Mouse (Mus musculus): ENCODE results near the gene Ccdc69. TPM values are rescaled to one million over a fixed set of nuclear protein-coding genes. Genes with fewer than 3 reads are reported as not detected.

Gene Ccdc69
- polyA plus RNA-seq, 1 experiment from 2014 or later, result 0.41 TPM

GRCm38 (mm10) chr11:55085396-55085795 lies 7.5 kb upstream of the Ccdc69 start:
- Histone ChIP-seq H3K9ac (ENCODE audit: low read length) (no peak overlapping the region), H3K27ac (ENCODE audit: low read depth, low read length) (no peak overlapping the region), H3K4me2 (no peak overlapping the region), H3K9me3 (ENCODE audit: control insufficient read depth, low read length) (no peaks in the 10 kb centered on the region), H3K36me3 (ENCODE audit: control insufficient read depth, insufficient read depth, low read length) (no peaks in the 10 kb centered on the region), H3K27me3 (ENCODE audit: control insufficient read depth, insufficient read depth, low read length) (no peaks in the 10 kb centered on the region), H3K4me3 (ENCODE audit: low read depth, low read length) (no peak overlapping the region), H3K4me1 (ENCODE audit: control insufficient read depth, insufficient read depth, low read length) (no peaks in the 10 kb centered on the region)
- DNase-seq (ENCODE audit: low spot score, missing footprints) (no peak), ATAC-seq (ENCODE audit: low FRiP score) (no peak)
- WGBS, result 61% methylated on average over 5 of the region's 5 CpGs

- WGBS, result 77% methylated on average over 4 of the region's 4 CpGs
- H3K4me3 ChIP-seq (ENCODE audit: low read depth, low read length), result no peak overlapping the region
- no peak overlapping the region for H3K27ac ChIP-seq (ENCODE audit: low read depth, low read length)
- DNase-seq (ENCODE audit: low spot score, missing footprints) (no peak), ATAC-seq (ENCODE audit: low FRiP score) (no peak)
- H3K4me1 ChIP-seq (ENCODE audit: control insufficient read depth, insufficient read depth, low read length), result no peaks in the 10 kb centered on the region
- H3K27me3 ChIP-seq (ENCODE audit: control insufficient read depth, insufficient read depth, low read length), result no peaks in the 10 kb centered on the region
- H3K36me3 ChIP-seq (ENCODE audit: control insufficient read depth, insufficient read depth, low read length), result no peaks in the 10 kb centered on the region
- H3K9ac ChIP-seq (ENCODE audit: low read length), result no peak overlapping the region
- H3K9me3 ChIP-seq (ENCODE audit: control insufficient read depth, low read length), result no peaks in the 10 kb centered on the region; the same call in 1 of the 2 replicates
- H3K4me2 ChIP-seq, result no peak overlapping the region
These were observed 6.7 kb upstream of the Ccdc69 start for GRCm38 (mm10) chr11:55084629-55085028.

- Histone ChIP-seq H3K4me1 (ENCODE audit: control insufficient read depth, insufficient read depth, low read length) (peaks cover 5% of the 10 kb centered on the region), H3K27ac (ENCODE audit: low read depth, low read length) (no peak overlapping the region), H3K9me3 (ENCODE audit: control insufficient read depth, low read length) (no peaks in the 10 kb centered on the region; the same call in 1 of the 2 replicates), H3K27me3 (ENCODE audit: control insufficient read depth, insufficient read depth, low read length) (peaks cover 18% of the 10 kb centered on the region), H3K36me3 (ENCODE audit: control insufficient read depth, insufficient read depth, low read length) (no peaks in the 10 kb centered on the region), H3K9ac (ENCODE audit: low read length) (no peak overlapping the region), H3K4me3 (ENCODE audit: low read depth, low read length) (no peak overlapping the region), H3K4me2 (no peak overlapping the region)
- ATAC-seq (ENCODE audit: low FRiP score) (no peak), DNase-seq (ENCODE audit: low spot score, missing footprints) (no peak)
- 92% methylated on average over 9 of the region's 9 CpGs for WGBS
These were observed 3.3 kb upstream of the Ccdc69 start for GRCm38 (mm10) chr11:55081206-55081605.

GRCm38 (mm10) chr11:55079180-55079579 lies 1.2 kb upstream of the Ccdc69 start:
- H3K4me1 ChIP-seq (ENCODE audit: control insufficient read depth, insufficient read depth, low read length), result peaks cover 5% of the 10 kb centered on the region
- H3K9me3 ChIP-seq (ENCODE audit: control insufficient read depth, low read length), result no peaks in the 10 kb centered on the region; the same call in 1 of the 2 replicates
- H3K4me2 ChIP-seq, result no peak overlapping the region
- no peak overlapping the region for H3K27ac ChIP-seq (ENCODE audit: low read depth, low read length)
- ATAC-seq (ENCODE audit: low FRiP score), result no peak
- no peak overlapping the region for H3K9ac ChIP-seq (ENCODE audit: low read length)
- H3K36me3 ChIP-seq (ENCODE audit: control insufficient read depth, insufficient read depth, low read length), result no peaks in the 10 kb centered on the region
- no peak for DNase-seq (ENCODE audit: low spot score, missing footprints)
- WGBS, result 72% methylated on average over 4 of the region's 4 CpGs
- H3K27me3 ChIP-seq (ENCODE audit: control insufficient read depth, insufficient read depth, low read length), result peaks cover 18% of the 10 kb centered on the region
- no peak overlapping the region for H3K4me3 ChIP-seq (ENCODE audit: low read depth, low read length)

- DNase-seq (ENCODE audit: low spot score, missing footprints) (peak; percentile 88), ATAC-seq (ENCODE audit: low FRiP score) (no peak)
- H3K9me3 ChIP-seq (ENCODE audit: control insufficient read depth, low read length), result no peaks in the 10 kb centered on the region; the same call in 1 of the 2 replicates
- no peak overlapping the region for H3K4me3 ChIP-seq (ENCODE audit: low read depth, low read length)
- H3K36me3 ChIP-seq (ENCODE audit: control insufficient read depth, insufficient read depth, low read length), result no peaks in the 10 kb centered on the region
- peaks cover 5% of the 10 kb centered on the region for H3K4me1 ChIP-seq (ENCODE audit: control insufficient read depth, insufficient read depth, low read length)
- H3K9ac ChIP-seq (ENCODE audit: low read length), result no peak overlapping the region
- 65% methylated on average over 3 of the region's 3 CpGs for WGBS
- H3K27ac ChIP-seq (ENCODE audit: low read depth, low read length), result no peak overlapping the region
- H3K4me2 ChIP-seq, result no peak overlapping the region; the same call in 1 of the 2 replicates
- H3K27me3 ChIP-seq (ENCODE audit: control insufficient read depth, insufficient read depth, low read length), result peaks cover 18% of the 10 kb centered on the region
These were observed 571 bp upstream of the Ccdc69 start for GRCm38 (mm10) chr11:55078502-55078901.

- H3K4me2 ChIP-seq, result no peak overlapping the region
- no peaks in the 10 kb centered on the region for H3K36me3 ChIP-seq (ENCODE audit: control insufficient read depth, insufficient read depth, low read length)
- 90% methylated on average over 5 of the region's 5 CpGs for WGBS
- no peak for ATAC-seq (ENCODE audit: low FRiP score)
- no peak for DNase-seq (ENCODE audit: low spot score, missing footprints)
- H3K4me3 ChIP-seq (ENCODE audit: low read depth, low read length), result no peak overlapping the region
- H3K27ac ChIP-seq (ENCODE audit: low read depth, low read length), result no peak overlapping the region
- no peaks in the 10 kb centered on the region; the same call in 1 of the 2 replicates for H3K9me3 ChIP-seq (ENCODE audit: control insufficient read depth, low read length)
- H3K27me3 ChIP-seq (ENCODE audit: control insufficient read depth, insufficient read depth, low read length), result peaks cover 18% of the 10 kb centered on the region
- peaks cover 5% of the 10 kb centered on the region for H3K4me1 ChIP-seq (ENCODE audit: control insufficient read depth, insufficient read depth, low read length)
- H3K9ac ChIP-seq (ENCODE audit: low read length), result no peak overlapping the region
These were observed 1.7 kb downstream of the Ccdc69 start for GRCm38 (mm10) chr11:55076234-55076633.

GRCm38 (mm10) chr11:55075602-55076001 lies 2.3 kb downstream of the Ccdc69 start:
- Histone ChIP-seq H3K4me1 (ENCODE audit: control insufficient read depth, insufficient read depth, low read length) (peaks cover 5% of the 10 kb centered on the region), H3K27ac (ENCODE audit: low read depth, low read length) (no peak overlapping the region), H3K27me3 (ENCODE audit: control insufficient read depth, insufficient read depth, low read length) (peaks cover 18% of the 10 kb centered on the region), H3K4me3 (ENCODE audit: low read depth, low read length) (no peak overlapping the region), H3K4me2 (no peak overlapping the region), H3K9me3 (ENCODE audit: control insufficient read depth, low read length) (no peaks in the 10 kb centered on the region; the same call in 1 of the 2 replicates), H3K9ac (ENCODE audit: low read length) (no peak overlapping the region), H3K36me3 (ENCODE audit: control insufficient read depth, insufficient read depth, low read length) (no peaks in the 10 kb centered on the region)
- ATAC-seq (ENCODE audit: low FRiP score) (no peak), DNase-seq (ENCODE audit: low spot score, missing footprints) (no peak)
- WGBS, result 82% methylated on average over 2 of the region's 2 CpGs

GRCm38 (mm10) chr11:55073191-55073590 lies 4.7 kb downstream of the Ccdc69 start:
- no peak overlapping the region for H3K9ac ChIP-seq (ENCODE audit: low read length)
- ATAC-seq (ENCODE audit: low FRiP score) (no peak), DNase-seq (ENCODE audit: low spot score, missing footprints) (no peak)
- no peaks in the 10 kb centered on the region for H3K9me3 ChIP-seq (ENCODE audit: control insufficient read depth, low read length)
- peaks cover 9% of the 10 kb centered on the region for H3K27me3 ChIP-seq (ENCODE audit: control insufficient read depth, insufficient read depth, low read length)
- no peaks in the 10 kb centered on the region for H3K36me3 ChIP-seq (ENCODE audit: control insufficient read depth, insufficient read depth, low read length)
- H3K27ac ChIP-seq (ENCODE audit: low read depth, low read length), result no peak overlapping the region
- no peak overlapping the region for H3K4me3 ChIP-seq (ENCODE audit: low read depth, low read length)
- WGBS, result 86% methylated on average over 10 of the region's 10 CpGs
- H3K4me1 ChIP-seq (ENCODE audit: control insufficient read depth, insufficient read depth, low read length), result peaks cover 5% of the 10 kb centered on the region
- no peak overlapping the region for H3K4me2 ChIP-seq

GRCm38 (mm10) chr11:55072467-55072866 lies 5.5 kb downstream of the Ccdc69 start:
- H3K27ac ChIP-seq (ENCODE audit: low read depth, low read length), result no peak overlapping the region
- WGBS, result 86% methylated on average over 8 of the region's 8 CpGs
- peaks cover 4% of the 10 kb centered on the region for H3K4me1 ChIP-seq (ENCODE audit: control insufficient read depth, insufficient read depth, low read length)
- H3K4me2 ChIP-seq, result no peak overlapping the region
- H3K9me3 ChIP-seq (ENCODE audit: control insufficient read depth, low read length), result no peaks in the 10 kb centered on the region
- no peak for DNase-seq (ENCODE audit: low spot score, missing footprints)
- peaks cover 4% of the 10 kb centered on the region; the same call in 1 of the 2 replicates for H3K27me3 ChIP-seq (ENCODE audit: control insufficient read depth, insufficient read depth, low read length)
- ATAC-seq (ENCODE audit: low FRiP score), result no peak
- no peak overlapping the region for H3K9ac ChIP-seq (ENCODE audit: low read length)
- H3K4me3 ChIP-seq (ENCODE audit: low read depth, low read length), result no peak overlapping the region
- no peaks in the 10 kb centered on the region for H3K36me3 ChIP-seq (ENCODE audit: control insufficient read depth, insufficient read depth, low read length)

Measured in midbrain, embryonic 11.5 days (tissue).